Mouse (Mus musculus) embryonic facial prominence, embryonic 15.5 days (tissue): Measurements from ENCODE around the gene Ces2c. TPM values are rescaled to one million over a fixed set of nuclear protein-coding genes. Genes with fewer than 3 reads are reported as not detected.
"Not testable (repeated sequence)": the region's sequence is repeated elsewhere in the genome, so short reads cannot be mapped to it uniquely, and the experiment has no call there.

Experiments used
- ATAC-seq: fragments of 200-750 bp; cut with Nextera tagmentation; 2 replicates; pipeline ENCODE4 v1.8.0; 2017; ENCODE audit warnings: low read depth, moderate TSS enrichment; ENCODE audit not compliant: insufficient number of reproducible peaks, low FRiP score, low TSS enrichment
- H3K27ac ChIP-seq: fragments of 300-500 bp; sonication (generic); replicated peaks from 2 replicates; pipeline ENCODE4 v1.5.1; 2015; ENCODE audit warnings: mild to moderate bottlenecking, inconsistent platforms
- H3K27me3 ChIP-seq: fragments of 300-500 bp; sonication (generic); 2 replicates; pipeline ENCODE4 v1.6.1; 2015; ENCODE audit warnings: inconsistent platforms
- H3K36me3 ChIP-seq: fragments of 300-500 bp; sonication (generic); 2 replicates; pipeline ENCODE4 v1.6.1; 2015; ENCODE audit warnings: mild to moderate bottlenecking, inconsistent platforms
- H3K4me1 ChIP-seq: fragments of 300-500 bp; sonication (generic); 2 replicates; pipeline ENCODE4 v1.6.1; 2015; ENCODE audit warnings: inconsistent platforms
- H3K4me2 ChIP-seq: fragments of 300-500 bp; sonication (generic); replicated peaks from 2 replicates; pipeline ENCODE4 v1.6.1; 2015; ENCODE audit warnings: mild to moderate bottlenecking, inconsistent platforms
- H3K4me3 ChIP-seq: fragments of 300-500 bp; sonication (generic); replicated peaks from 2 replicates; pipeline ENCODE4 v1.5.1; 2015; ENCODE audit warnings: mild to moderate bottlenecking, inconsistent platforms
- H3K9ac ChIP-seq: fragments of 300-500 bp; sonication (generic); 2 replicates; pipeline ENCODE4 v1.6.1; 2015; ENCODE audit warnings: inconsistent platforms
- H3K9me3 ChIP-seq: fragments of 300-500 bp; sonication (generic); replicated peaks from 2 replicates; pipeline ENCODE4 v1.6.1; 2016; ENCODE audit warnings: inconsistent platforms
- WGBS: fragments of 180-500 bp; shearing (Covaris S2); methylation state at CpG from one replicate; pipeline ENCODE4 v1.1.7; 2015; 5-methylcytosine and 5-hydroxymethylcytosine counted together
- polyA plus RNA-seq: library from polyadenylated mRNA; unstranded; fragments of >200 nt; fragmentation: Nextera tagmentation; extraction: Ambion mirVana; gene quantifications from 2 replicates; pipeline ENCODE4 v1.2.1, GENCODE M21; 2015

The Ces2c gene
- polyA plus RNA-seq, 1 experiment from 2014 or later, result not detected

- H3K4me2 ChIP-seq, H3K27me3 ChIP-seq, H3K36me3 ChIP-seq, H3K4me1 ChIP-seq, H3K4me3 ChIP-seq, H3K9ac ChIP-seq, H3K27ac ChIP-seq, ATAC-seq, H3K9me3 ChIP-seq: not testable (repeated sequence)
- WGBS, result no CpG with 5 or more reads among the region's 2 CpGs
Observed at GRCm38 (mm10) chr8:104868876-104869275, 22.0 kb downstream of the Ces2c start.

- H3K27ac ChIP-seq, H3K9ac ChIP-seq, H3K4me1 ChIP-seq, H3K36me3 ChIP-seq, H3K9me3 ChIP-seq, ATAC-seq, H3K4me2 ChIP-seq, H3K4me3 ChIP-seq, H3K27me3 ChIP-seq: not testable (repeated sequence)
- no CpG with 5 or more reads among the region's 4 CpGs for WGBS
Observed at GRCm38 (mm10) chr8:104886223-104886926, 39.5 kb downstream of the Ces2c start.

GRCm38 (mm10) chr8:104901746-104902145, 54.9 kb downstream of the Ces2c start:
- H3K4me3 ChIP-seq, result no peak overlapping the region
- no peak overlapping the region for H3K4me2 ChIP-seq
- 73% methylated on average over 2 of the region's 2 CpGs for WGBS
- H3K27ac ChIP-seq, result no peak overlapping the region
- no peak overlapping the region for H3K9ac ChIP-seq
- no peaks in the 10 kb centered on the region for H3K4me1 ChIP-seq
- no peaks in the 10 kb centered on the region for H3K9me3 ChIP-seq
- ATAC-seq, result no peak
- no peaks in the 10 kb centered on the region for H3K27me3 ChIP-seq
- H3K36me3 ChIP-seq, result no peaks in the 10 kb centered on the region

Other genes with a start within 250 kb of the Ces2c start
- gene Cdh16, start 222.7 kb upstream of the Ces2c start, polyA plus RNA-seq, result 0.40 TPM in 1 of 2 replicates, not detected in the other
- 22.8 and 31.0 TPM in 2 replicates for gene Rrad, start 215.7 kb upstream of the Ces2c start, polyA plus RNA-seq
- gene Ciao2b, start 205.1 kb upstream of the Ces2c start, polyA plus RNA-seq, result 90.6 and 91.9 TPM in 2 replicates
- not detected in 2 replicates for gene Ces2a, start 113.1 kb upstream of the Ces2c start, polyA plus RNA-seq
- gene Ces2b, start 15.5 kb upstream of the Ces2c start, polyA plus RNA-seq, result 0.11 and 0.24 TPM in 2 replicates
- 0.42 and 0.49 TPM in 2 replicates for gene Ces2e, start 79.2 kb downstream of the Ces2c start, polyA plus RNA-seq
- gene Ces2f, start 100.3 kb downstream of the Ces2c start, polyA plus RNA-seq, result 0.50 and 0.51 TPM in 2 replicates
- gene Ces2g, start 114.7 kb downstream of the Ces2c start, polyA plus RNA-seq, result 9.7 and 10.4 TPM in 2 replicates
- gene Ces2h, start 153.8 kb downstream of the Ces2c start, polyA plus RNA-seq, result not detected in 2 replicates
- not detected in 2 replicates for gene Ces3a, start 201.5 kb downstream of the Ces2c start, polyA plus RNA-seq
- gene Ces3b, start 236.7 kb downstream of the Ces2c start, polyA plus RNA-seq, result not detected in 2 replicates